Mouse (Mus musculus) midbrain, embryonic 13.5 days (tissue): ENCODE data around the gene Vmn1r19. TPM values are rescaled to one million over a fixed set of nuclear protein-coding genes. Genes with fewer than 3 reads are reported as not detected.
"Not testable (repeated sequence)": the region's sequence is repeated elsewhere in the genome, so short reads cannot be mapped to it uniquely, and the experiment has no call there.

Source experiments
- ATAC-seq: fragments of 200-750 bp; cut with Nextera tagmentation; 2 replicates; pipeline ENCODE4 v1.8.0; 2017; ENCODE audit warnings: mild to moderate bottlenecking, moderate TSS enrichment, moderate library complexity
- H3K27ac ChIP-seq: fragments of 300-500 bp; sonication (generic); 2 replicates; pipeline ENCODE4 v1.5.1; 2015; ENCODE audit warnings: inconsistent platforms, mild to moderate bottlenecking, moderate library complexity
- H3K27me3 ChIP-seq: fragments of 300-500 bp; sonication (generic); 2 replicates; pipeline ENCODE4 v1.6.1; 2015; ENCODE audit warnings: mild to moderate bottlenecking, inconsistent platforms
- H3K36me3 ChIP-seq: fragments of 300-500 bp; sonication (generic); 2 replicates; pipeline ENCODE4 v1.6.1; 2015; ENCODE audit warnings: mild to moderate bottlenecking, inconsistent platforms
- H3K4me1 ChIP-seq: fragments of 300-500 bp; sonication (generic); replicated peaks from 2 replicates; pipeline ENCODE4 v1.6.1; 2015; ENCODE audit warnings: inconsistent platforms
- H3K4me2 ChIP-seq: fragments of 300-500 bp; sonication (generic); replicated peaks from 2 replicates; pipeline ENCODE4 v1.6.1; 2015; ENCODE audit warnings: moderate library complexity, mild to moderate bottlenecking, inconsistent platforms
- H3K4me3 ChIP-seq: fragments of 300-500 bp; sonication (generic); replicated peaks from 2 replicates; pipeline ENCODE4 v1.5.1; 2015; ENCODE audit warnings: mild to moderate bottlenecking, inconsistent platforms
- H3K9ac ChIP-seq: fragments of 300-500 bp; sonication (generic); replicated peaks from 2 replicates; pipeline ENCODE4 v1.6.1; 2015; ENCODE audit warnings: mild to moderate bottlenecking, inconsistent platforms
- H3K9me3 ChIP-seq: fragments of 300-500 bp; sonication (generic); 2 replicates; pipeline ENCODE4 v1.6.1; 2016; ENCODE audit warnings: mild to moderate bottlenecking, inconsistent platforms
- WGBS: fragments of 180-500 bp; shearing (Covaris S2); methylation state at CpG from one replicate; pipeline ENCODE4 v1.1.7; 2015; 5-methylcytosine and 5-hydroxymethylcytosine counted together
- polyA plus RNA-seq: library from polyadenylated mRNA; unstranded; fragments of >200 nt; fragmentation: Nextera tagmentation; extraction: Ambion mirVana; gene quantifications from 2 replicates; pipeline ENCODE4 v1.2.1, GENCODE M21; 2015

Gene Vmn1r19
- not detected in 2 replicates for polyA plus RNA-seq

GRCm38 (mm10) chr6:57403480-57403879 is at the start of gene Vmn1r19:
Gene Vmn1r19, plus strand, starts transcription at chr6:57403780.
- not testable (repeated sequence) for H3K9ac ChIP-seq

GRCm38 (mm10) chr6:57356864-57357263 is 46.7 kb upstream of the Vmn1r19 start:
- no peak for ATAC-seq
- no peaks in the 10 kb centered on the region for H3K27me3 ChIP-seq
- no peaks in the 10 kb centered on the region for H3K36me3 ChIP-seq
- no peak overlapping the region for H3K27ac ChIP-seq
- H3K4me2 ChIP-seq: no peak overlapping the region
- 76% methylated on average over 2 of the region's 2 CpGs for WGBS
- no peaks in the 10 kb centered on the region for H3K9me3 ChIP-seq
- H3K4me3 ChIP-seq: no peak overlapping the region
- no peak overlapping the region for H3K9ac ChIP-seq
- no peaks in the 10 kb centered on the region for H3K4me1 ChIP-seq

More at GRCm38 (mm10) chr6:57403480-57403879, at the start of gene Vmn1r19:
- not testable (repeated sequence) for H3K4me1 ChIP-seq, H3K4me3 ChIP-seq, H3K4me2 ChIP-seq, ATAC-seq, H3K27me3 ChIP-seq, H3K9me3 ChIP-seq, H3K36me3 ChIP-seq, H3K27ac ChIP-seq
- 77% methylated on average over 3 of the region's 3 CpGs for WGBS

- no peak for ATAC-seq
- no peaks in the 10 kb centered on the region for H3K27me3 ChIP-seq
- H3K27ac ChIP-seq: no peak within 1 kb of the TSS
- no peaks in the 10 kb centered on the region for H3K4me1 ChIP-seq
- H3K9me3 ChIP-seq: no peaks in the 10 kb centered on the region
- WGBS: 93% methylated on average over 1 of the region's 1 CpGs
- H3K4me3 ChIP-seq: no peak within 1 kb of the TSS
- H3K36me3 ChIP-seq: no peaks in the 10 kb centered on the region
- no peak within 1 kb of the TSS for H3K9ac ChIP-seq
- H3K4me2 ChIP-seq: no peak within 1 kb of the TSS
Observed at GRCm38 (mm10) chr6:57363627-57364026, 40.0 kb upstream of the Vmn1r19 start, which contains the start of gene Vmn1r17. Gene Vmn1r17, minus strand, starts transcription at chr6:57363727.

- H3K9ac ChIP-seq, H3K4me2 ChIP-seq, H3K4me1 ChIP-seq, H3K27me3 ChIP-seq, H3K9me3 ChIP-seq, H3K4me3 ChIP-seq, H3K27ac ChIP-seq, ATAC-seq, H3K36me3 ChIP-seq: not testable (repeated sequence)
- WGBS: 87% methylated on average over 1 of the region's 1 CpGs
Observed at GRCm38 (mm10) chr6:57365866-57366265, 37.7 kb upstream of the Vmn1r19 start.

DNA sequence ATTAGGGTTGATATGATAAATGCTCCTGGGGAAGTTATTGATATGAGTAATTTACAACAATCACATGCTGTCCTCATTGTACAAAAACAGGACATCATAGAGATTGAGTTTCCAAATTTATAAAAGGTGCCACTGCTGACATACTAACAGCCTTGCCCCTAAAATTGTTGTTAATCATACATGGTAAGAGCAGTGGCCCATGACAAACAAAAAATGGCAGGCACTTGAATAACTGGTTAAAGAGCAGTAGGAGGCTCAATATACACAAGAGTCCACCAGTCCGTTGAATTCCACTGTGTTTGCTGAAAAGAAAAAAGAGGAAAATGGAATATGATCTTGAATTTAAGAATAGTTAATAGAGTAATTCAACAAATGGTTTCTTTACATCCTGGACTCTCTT is 36.1 kb upstream of the Vmn1r19 start:
- ATAC-seq: no peak
- Histone ChIP-seq H3K4me3 (no peak overlapping the region), H3K27me3 (no peaks in the 10 kb centered on the region), H3K9me3 (no peaks in the 10 kb centered on the region), H3K36me3 (no peaks in the 10 kb centered on the region), H3K4me1 (no peaks in the 10 kb centered on the region), H3K27ac (no peak overlapping the region), H3K4me2 (no peak overlapping the region), H3K9ac (no peak overlapping the region)
- WGBS: 93% methylated on average over 1 of the region's 1 CpGs

DNA sequence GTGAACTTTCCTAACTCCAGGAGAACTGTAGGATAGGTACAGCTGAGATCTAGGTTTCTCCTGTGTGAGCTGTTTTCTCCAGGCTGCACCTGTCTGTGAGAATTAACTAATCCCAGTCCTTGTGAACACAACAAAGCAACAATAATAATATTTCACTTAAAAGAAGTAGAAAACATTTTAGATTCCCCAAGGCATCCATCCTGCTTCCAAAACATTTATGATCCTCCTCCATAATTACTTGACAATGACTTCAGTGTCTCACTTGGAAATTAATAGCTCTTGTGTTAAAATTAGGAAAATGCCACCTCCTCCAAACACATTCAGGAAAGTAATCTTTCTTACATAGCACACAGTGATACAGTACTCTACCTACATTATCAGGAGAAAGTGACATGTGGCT is 7.9 kb upstream of the Vmn1r19 start, which contains the start of gene Vmn1r18:
Gene Vmn1r18, minus strand, starts transcription at position 101 of the 400 bp plus-strand sequence.
- no peak within 1 kb of the TSS for H3K9ac ChIP-seq
- no peak within 1 kb of the TSS for H3K4me3 ChIP-seq
- H3K27me3 ChIP-seq: no peaks in the 10 kb centered on the region
- no peak within 1 kb of the TSS for H3K27ac ChIP-seq
- H3K9me3 ChIP-seq: no peaks in the 10 kb centered on the region
- H3K4me2 ChIP-seq: no peak within 1 kb of the TSS
- ATAC-seq: no peak
- H3K36me3 ChIP-seq: no peaks in the 10 kb centered on the region
- H3K4me1 ChIP-seq: no peaks in the 10 kb centered on the region

DNA sequence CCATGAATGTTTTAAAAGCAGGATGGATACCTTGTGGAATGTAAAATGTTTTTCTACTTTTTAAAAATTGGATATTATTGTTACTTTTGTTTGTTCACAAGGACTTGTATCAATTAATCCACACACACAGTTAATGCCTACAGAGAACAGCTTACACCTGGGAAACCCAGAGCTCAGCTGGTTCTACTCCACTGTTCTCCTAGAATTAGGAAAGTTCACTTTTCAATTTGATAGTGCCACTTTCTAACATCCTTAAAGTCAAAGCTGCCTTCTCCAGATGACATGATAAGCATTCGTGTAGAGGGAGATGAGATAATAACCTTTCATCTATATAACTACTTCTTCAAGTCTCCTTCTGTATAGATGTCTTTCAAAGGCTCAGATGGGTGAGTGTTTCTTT is 25.1 kb downstream of the Vmn1r19 start, which contains the start of gene Vmn1r20:
Gene Vmn1r20, plus strand, starts transcription at position 301 of the 400 bp plus-strand sequence.
- Histone ChIP-seq H3K4me2 (no peak within 1 kb of the TSS), H3K9ac (no peak within 1 kb of the TSS), H3K4me1 (no peaks in the 10 kb centered on the region), H3K36me3 (no peaks in the 10 kb centered on the region), H3K27ac (no peak within 1 kb of the TSS), H3K9me3 (no peaks in the 10 kb centered on the region), H3K4me3 (no peak within 1 kb of the TSS), H3K27me3 (no peaks in the 10 kb centered on the region)
- WGBS: 75% methylated on average over 1 of the region's 1 CpGs
- no peak for ATAC-seq

DNA sequence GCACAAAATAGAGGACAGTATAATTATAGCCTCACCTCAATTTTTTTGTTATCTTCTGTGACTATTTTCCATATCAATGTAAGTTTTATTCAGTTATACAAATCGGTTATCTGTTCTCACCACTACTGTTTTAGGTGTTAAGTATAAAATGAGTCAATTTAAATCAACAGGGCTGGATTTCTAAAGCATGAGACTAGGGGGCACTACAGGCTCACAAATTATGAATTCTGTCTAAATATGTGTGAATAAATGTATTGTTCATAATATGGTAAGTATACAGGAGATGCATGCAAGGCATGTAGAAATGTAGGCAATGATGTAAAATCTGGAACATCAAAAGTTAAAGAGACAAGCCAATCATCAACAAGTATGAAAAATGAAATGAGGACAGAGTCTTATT is 27.6 kb downstream of the Vmn1r19 start:
- H3K36me3 ChIP-seq: no peaks in the 10 kb centered on the region
- no peak for ATAC-seq
- H3K9me3 ChIP-seq: no peaks in the 10 kb centered on the region
- H3K27ac ChIP-seq: no peak overlapping the region
- H3K4me3 ChIP-seq: no peak overlapping the region
- 84% methylated on average over 1 of the region's 1 CpGs for WGBS
- H3K4me2 ChIP-seq: no peak overlapping the region
- H3K27me3 ChIP-seq: no peaks in the 10 kb centered on the region
- H3K9ac ChIP-seq: no peak overlapping the region
- no peaks in the 10 kb centered on the region for H3K4me1 ChIP-seq

Other genes starting within 250 kb of the Vmn1r19 start
- gene Vmn1r12, start 246.9 kb upstream of the Vmn1r19 start, polyA plus RNA-seq: not detected in 2 replicates
- not detected in 2 replicates for gene Vmn1r13, start 200.5 kb upstream of the Vmn1r19 start, polyA plus RNA-seq
- gene Vmn1r14, start 172.1 kb upstream of the Vmn1r19 start, polyA plus RNA-seq: not detected in 2 replicates
- gene Vmn1r15, start 145.8 kb upstream of the Vmn1r19 start, polyA plus RNA-seq: not detected in 2 replicates
- gene Vmn1r16, start 74.3 kb upstream of the Vmn1r19 start, polyA plus RNA-seq: not detected in 2 replicates
- gene Vmn1r17, start 40.1 kb upstream of the Vmn1r19 start, polyA plus RNA-seq: not detected in 2 replicates
- gene Vmn1r18, start 8.0 kb upstream of the Vmn1r19 start, polyA plus RNA-seq: not detected in 2 replicates
- gene Vmn1r20, start 25.1 kb downstream of the Vmn1r19 start, polyA plus RNA-seq: 0.04 TPM in 1 of 2 replicates, not detected in the other
- gene Ppm1k, start 131.7 kb downstream of the Vmn1r19 start, polyA plus RNA-seq: 6.3 and 7.5 TPM in 2 replicates
- 0.82 and 1.3 TPM in 2 replicates for gene Herc6, start 177.2 kb downstream of the Vmn1r19 start, polyA plus RNA-seq